In the genomic region with DNA sequence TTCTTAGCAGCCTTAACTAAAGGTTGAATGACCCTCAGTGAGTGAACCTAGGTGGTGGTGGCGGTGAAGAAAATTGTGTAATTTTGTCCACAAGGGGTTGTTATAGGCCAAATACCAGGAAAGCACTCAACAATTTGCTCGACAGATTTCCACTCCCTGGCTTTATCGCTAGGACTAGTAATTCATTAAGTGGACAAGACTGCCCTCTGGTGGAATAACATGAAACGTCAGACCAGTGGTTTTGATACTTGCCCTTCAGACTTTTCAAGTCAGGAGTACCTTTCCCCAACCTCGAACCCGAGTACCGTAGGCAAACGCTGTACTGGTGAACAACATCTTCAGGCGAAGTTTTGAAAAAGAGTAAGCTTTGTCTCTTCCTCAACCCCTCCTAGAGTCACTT, we compare ENCODE assay signal across 8 mouse cellular contexts. TPM values are rescaled to one million over a fixed set of nuclear protein-coding genes. Genes with fewer than 3 reads are reported as not detected.
A peak's percentile ranks its signal among the peaks of the same experiment; 100 is the strongest.
DNase-seq lines count a peak whose midpoint lies in the region; ATAC-seq and TF ChIP-seq lines count a peak whose summit lies in the region.

No protein-coding gene starts in this region.

- no peak overlapping the region for H3K27ac ChIP-seq in forebrain, embryonic 11.5 days (ENCODE audit: low read depth, low read length)
- H3K27ac ChIP-seq in hindbrain, embryonic 10.5 days = no peak overlapping the region
- H3K27ac ChIP-seq in neural tube, embryonic 15.5 days (replicated peaks) = peak overlapping the region; percentile 49

- DNase-seq in ES-CJ7 (ENCODE audit: low read depth, low spot score) = peak; percentile 90
- peak; percentile 91 for DNase-seq in c-Kit-positive CD71-negative TER-119-negative erythroid progenitor cells, embryonic 14.5 days (ENCODE audit: low read depth)
- DNase-seq in forebrain, embryonic 11.5 days (ENCODE audit: low spot score) = peak; percentile 82
- peak; percentile 76 for DNase-seq in hindbrain, embryonic 10.5 days (ENCODE audit: low spot score)
- peak; percentile 63 to 94 for DNase-seq in layer of hippocampus, adult 18-20 months (ENCODE audit: low spot score in 2 of 2)
- DNase-seq in lung, adult 2 months = peak; percentile 58
- DNase-seq in thymus, postnatal 25 days = peak; percentile 75

- H3K27me3 ChIP-seq in forebrain, embryonic 11.5 days (ENCODE audit: control insufficient read depth, insufficient read depth, low read length) = peaks cover 7% of the 10 kb centered on the region
- H3K27me3 ChIP-seq in hindbrain, embryonic 10.5 days (ENCODE audit: insufficient read depth, poor library complexity, severe bottlenecking) = peaks cover 43% of the 10 kb centered on the region
- peaks cover 15% of the 10 kb centered on the region for H3K27me3 ChIP-seq in neural tube, embryonic 15.5 days (replicated peaks)

- whole genome bisulfite sequencing in forebrain, embryonic 11.5 days = under 1% methylated on average over 9 of the region's 9 CpGs
- WGBS in hindbrain, embryonic 10.5 days = 0% methylated on average over 9 of the region's 9 CpGs
- under 1% methylated on average over 9 of the region's 9 CpGs for WGBS in lung, adult 2 months
- WGBS in neural tube, embryonic 15.5 days = under 1% methylated on average over 9 of the region's 9 CpGs

- H3K4me1 ChIP-seq in forebrain, embryonic 11.5 days (replicated peaks; ENCODE audit: control insufficient read depth, insufficient read depth, low read length) = peaks cover 5% of the 10 kb centered on the region; the same call in 1 of the 2 replicates
- peaks cover 32% of the 10 kb centered on the region for H3K4me1 ChIP-seq in hindbrain, embryonic 10.5 days (replicated peaks)
- H3K4me1 ChIP-seq in lung, adult 2 months (ENCODE audit: control insufficient read depth, insufficient read depth, low read length) = peaks cover 4% of the 10 kb centered on the region
- H3K4me1 ChIP-seq in neural tube, embryonic 15.5 days = peaks cover 35% of the 10 kb centered on the region

- TF ChIP-seq CTCF in lung, adult 2 months (IDR thresholded peaks at IDR 0.05; ENCODE audit: insufficient read depth, low read length) = peak; percentile 10; the same call in 1 of the 2 replicates

- H3K9ac ChIP-seq in forebrain, embryonic 11.5 days (ENCODE audit: low read length) = no peak overlapping the region
- H3K9ac ChIP-seq in neural tube, embryonic 15.5 days (replicated peaks) = no peak overlapping the region

- no peaks in the 10 kb centered on the region for H3K9me3 ChIP-seq in forebrain, embryonic 11.5 days (ENCODE audit: control insufficient read depth, low read length)
- no peaks in the 10 kb centered on the region for H3K9me3 ChIP-seq in hindbrain, embryonic 10.5 days
- H3K9me3 ChIP-seq in neural tube, embryonic 15.5 days (replicated peaks) = no peaks in the 10 kb centered on the region

- ATAC-seq in forebrain, embryonic 11.5 days (replicated peaks; ENCODE audit: low FRiP score) = no peak
- ATAC-seq in neural tube, embryonic 15.5 days (ENCODE audit: low FRiP score) = 0 out of 2 replicates have a peak, but pooled peaks have one; percentile 12

- no peaks in the 10 kb centered on the region for H3K36me3 ChIP-seq in forebrain, embryonic 11.5 days (ENCODE audit: control insufficient read depth, insufficient read depth, low read length)
- no peaks in the 10 kb centered on the region for H3K36me3 ChIP-seq in hindbrain, embryonic 10.5 days
- no peaks in the 10 kb centered on the region for H3K36me3 ChIP-seq in neural tube, embryonic 15.5 days

- no peak for TF ChIP-seq POLR2A in lung, adult 2 months (IDR thresholded peaks at IDR 0.05; ENCODE audit: borderline replicate concordance, extremely low read depth, low read depth, low read length)

- no peak overlapping the region for H3K4me3 ChIP-seq in forebrain, embryonic 11.5 days (ENCODE audit: low read depth, low read length)
- peak overlapping the region; percentile 28; the same call in 1 of the 2 replicates for H3K4me3 ChIP-seq in hindbrain, embryonic 10.5 days
- no peak overlapping the region for H3K4me3 ChIP-seq in lung, adult 2 months (replicated peaks; ENCODE audit: extremely low read depth, low read depth, low read length)
- peak overlapping the region; percentile 16; the same call in 1 of the 2 replicates for H3K4me3 ChIP-seq in neural tube, embryonic 15.5 days (replicated peaks)

- H3K4me2 ChIP-seq in forebrain, embryonic 11.5 days (ENCODE audit: low read depth, low read length, severe bottlenecking) = no peak overlapping the region
- peak overlapping the region; percentile 43 for H3K4me2 ChIP-seq in neural tube, embryonic 15.5 days

RNA-seq across cellular contexts. Expression of gene Gdf11, which starts 3.9 kb away (rescaled TPM):
- polyA plus RNA-seq in forebrain, embryonic 11.5 days (2014; fragmentation: Nextera tagmentation; extraction: Ambion mirVana) = 10.5 and 11.7 TPM in 2 replicates
- 8.9 and 11.1 TPM in 2 replicates for polyA plus RNA-seq in hindbrain, embryonic 10.5 days (2016; fragmentation: Nextera tagmentation; extraction: Ambion mirVana)
- total RNA-seq in layer of hippocampus, adult 18-20 months (2021) = 10 to 100 TPM; 18.2 to 18.9 TPM
- polyA plus RNA-seq in lung, adult 2 months (2012; rRNA removed) = 0.45 and 0.99 TPM in 2 replicates
- 6.8 and 9.0 TPM in 2 replicates for polyA plus RNA-seq in neural tube, embryonic 15.5 days (2015; fragmentation: Nextera tagmentation; extraction: Ambion mirVana)

RNA-seq across cellular contexts. Expression of gene Cd63, which starts 5.4 kb away (rescaled TPM):
- polyA plus RNA-seq in forebrain, embryonic 11.5 days (2014; fragmentation: Nextera tagmentation; extraction: Ambion mirVana) = 144 and 151 TPM in 2 replicates
- 240 and 253 TPM in 2 replicates for polyA plus RNA-seq in hindbrain, embryonic 10.5 days (2016; fragmentation: Nextera tagmentation; extraction: Ambion mirVana)
- 10 to 100 TPM; 74.2 to 79.4 TPM for total RNA-seq in layer of hippocampus, adult 18-20 months (2021)
- 110 and 132 TPM in 2 replicates for polyA plus RNA-seq in lung, adult 2 months (2012; rRNA removed)
- polyA plus RNA-seq in neural tube, embryonic 15.5 days (2015; fragmentation: Nextera tagmentation; extraction: Ambion mirVana) = 254 and 295 TPM in 2 replicates

RNA-seq across cellular contexts. Expression of gene Rdh5, which starts 27.3 kb away (rescaled TPM):
- polyA plus RNA-seq in forebrain, embryonic 11.5 days (2014; fragmentation: Nextera tagmentation; extraction: Ambion mirVana) = 12.3 and 12.6 TPM in 2 replicates
- 15.8 and 18.7 TPM in 2 replicates for polyA plus RNA-seq in hindbrain, embryonic 10.5 days (2016; fragmentation: Nextera tagmentation; extraction: Ambion mirVana)
- total RNA-seq in layer of hippocampus, adult 18-20 months (2021) = 1 to 10 TPM; 7.1 to 8.1 TPM
- 20.1 and 20.3 TPM in 2 replicates for polyA plus RNA-seq in lung, adult 2 months (2012; rRNA removed)
- 15.7 and 19.8 TPM in 2 replicates for polyA plus RNA-seq in neural tube, embryonic 15.5 days (2015; fragmentation: Nextera tagmentation; extraction: Ambion mirVana)

RNA-seq across cellular contexts. Expression of gene Bloc1s1, which starts 28.4 kb away (rescaled TPM):
- 191 and 202 TPM in 2 replicates for polyA plus RNA-seq in forebrain, embryonic 11.5 days (2014; fragmentation: Nextera tagmentation; extraction: Ambion mirVana)
- 229 and 285 TPM in 2 replicates for polyA plus RNA-seq in hindbrain, embryonic 10.5 days (2016; fragmentation: Nextera tagmentation; extraction: Ambion mirVana)
- 10 to 100 TPM; 94.9 to 98.7 TPM for total RNA-seq in layer of hippocampus, adult 18-20 months (2021)
- 171 and 192 TPM in 2 replicates for polyA plus RNA-seq in lung, adult 2 months (2012; rRNA removed)
- 248 and 265 TPM in 2 replicates for polyA plus RNA-seq in neural tube, embryonic 15.5 days (2015; fragmentation: Nextera tagmentation; extraction: Ambion mirVana)

RNA-seq across cellular contexts. Expression of gene Itga7, which starts 38.2 kb away (rescaled TPM):
- polyA plus RNA-seq in forebrain, embryonic 11.5 days (2014; fragmentation: Nextera tagmentation; extraction: Ambion mirVana) = 0.65 and 0.69 TPM in 2 replicates
- polyA plus RNA-seq in hindbrain, embryonic 10.5 days (2016; fragmentation: Nextera tagmentation; extraction: Ambion mirVana) = 3.7 and 4.0 TPM in 2 replicates
- 10 to 100 TPM; 29.7 to 30.0 TPM for total RNA-seq in layer of hippocampus, adult 18-20 months (2021)
- 31.5 and 37.6 TPM in 2 replicates for polyA plus RNA-seq in lung, adult 2 months (2012; rRNA removed)
- polyA plus RNA-seq in neural tube, embryonic 15.5 days (2015; fragmentation: Nextera tagmentation; extraction: Ambion mirVana) = 7.2 and 8.8 TPM in 2 replicates

Comparison
In these comparisons a context has a peak if more than half of its experiments do, and no peak if none do; other contexts are left out.
1. H3K4me3 ChIP-seq: peak in hindbrain, embryonic 10.5 days (single experiment) and neural tube, embryonic 15.5 days (single experiment); none in forebrain, embryonic 11.5 days (single experiment) and lung, adult 2 months (single experiment).
2. Peak in every context shown above with its lines, with median percentiles within 50 percentile points of each other: DNase-seq.